Mouse (Mus musculus): ENCODE results near the gene Nell2.

Gene Nell2

DNA sequence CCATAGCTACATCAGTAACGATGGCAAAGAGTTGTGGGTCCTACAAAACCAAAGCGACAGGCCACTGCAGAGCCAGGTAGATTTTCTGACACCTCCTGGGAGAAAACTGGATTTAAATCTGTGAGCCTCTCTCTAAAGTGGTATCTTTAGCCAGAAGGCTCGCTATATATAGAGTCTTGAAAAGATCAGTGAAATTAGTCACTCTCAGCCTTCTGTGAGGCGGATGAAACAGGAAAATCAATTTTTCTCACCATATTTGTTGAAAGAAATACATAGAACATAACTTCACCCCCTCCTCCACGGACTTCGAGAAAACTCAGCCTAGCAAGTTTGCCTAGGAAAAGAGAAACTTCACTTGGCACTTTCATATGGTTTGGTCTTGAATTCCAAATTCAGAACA is 54.4 kb downstream of the Nell2 start:
- DNase-seq (ENCODE audit: low spot score): no peak

GRCm38 (mm10) chr15:95467195-95467594 is 61.2 kb downstream of the Nell2 start:
- DNase-seq (ENCODE audit: low spot score): no peak

- no peak for DNase-seq (ENCODE audit: low spot score)
Measured at GRCm38 (mm10) chr15:95460041-95460566, 68.3 kb downstream of the Nell2 start.

DNA sequence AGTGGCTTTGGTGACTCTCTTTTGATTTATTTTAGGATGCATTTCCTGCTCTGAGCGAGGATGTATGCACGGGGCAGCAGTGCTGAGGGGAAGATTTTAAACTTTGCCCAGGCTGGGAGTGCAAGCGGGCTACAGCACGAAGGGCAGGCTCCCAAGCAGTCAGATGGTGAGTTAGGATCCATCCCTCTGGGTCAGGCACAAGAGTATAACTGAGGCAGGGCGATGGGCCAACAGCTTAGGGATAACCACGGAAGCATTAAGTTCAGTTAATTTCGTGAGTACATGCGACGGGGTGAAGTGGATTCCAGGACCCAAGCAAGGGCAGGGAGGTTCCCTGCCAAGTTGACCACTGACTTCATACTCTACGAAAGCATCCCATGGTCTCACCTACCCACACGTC is 83.8 kb downstream of the Nell2 start:
- no peak for DNase-seq (ENCODE audit: low spot score)

- DNase-seq (ENCODE audit: low spot score): no peak
Measured at GRCm38 (mm10) chr15:95437740-95438139, 90.6 kb downstream of the Nell2 start.

DNA sequence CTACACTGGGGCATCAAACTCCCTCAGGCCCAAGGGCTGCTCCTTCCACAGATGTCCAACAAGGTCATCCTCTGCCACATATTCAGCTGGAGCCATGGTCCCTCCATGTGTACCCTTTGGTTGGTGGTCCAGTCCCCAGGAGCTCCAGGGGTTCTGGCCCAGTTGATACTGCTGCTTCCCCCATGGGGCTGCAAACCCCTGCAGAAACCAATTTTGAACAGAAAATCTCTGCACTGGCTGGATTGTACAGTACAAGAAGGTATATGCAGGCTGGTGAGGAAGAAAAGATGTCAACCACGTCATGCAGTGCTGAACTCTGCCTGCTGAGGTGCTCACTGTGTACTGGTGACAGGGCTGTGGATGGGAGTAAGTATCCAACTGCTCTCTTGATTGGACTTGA is 92.1 kb downstream of the Nell2 start:
- no peak for DNase-seq (ENCODE audit: low spot score)

GRCm38 (mm10) chr15:95431156-95431799 is 97.1 kb downstream of the Nell2 start:
- no peak for DNase-seq (ENCODE audit: low spot score)

DNA sequence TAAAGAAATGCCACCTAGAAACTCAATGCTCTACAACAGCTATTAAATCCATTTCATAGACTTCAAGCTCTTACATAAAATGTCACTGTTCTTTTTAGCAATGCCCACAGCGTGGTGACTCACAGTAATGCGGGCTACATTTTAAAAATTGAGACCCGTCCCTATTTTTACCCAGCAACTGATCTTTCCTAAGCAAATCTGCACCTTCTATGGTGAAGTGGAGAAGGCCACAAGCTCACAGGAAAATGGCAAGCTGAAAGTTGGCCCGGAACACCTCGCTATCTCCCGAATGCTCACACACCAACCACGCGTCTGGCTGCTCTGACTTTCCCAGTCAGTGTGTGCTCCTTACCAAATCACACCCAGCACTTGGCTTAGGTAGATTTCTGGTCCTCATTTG is 98.4 kb downstream of the Nell2 start:
- no peak for DNase-seq (ENCODE audit: low spot score)

- no peak for DNase-seq (ENCODE audit: low spot score)
Measured at GRCm38 (mm10) chr15:95428003-95428663, 100.2 kb downstream of the Nell2 start.

- no peak for DNase-seq (ENCODE audit: low spot score)
Measured at GRCm38 (mm10) chr15:95425085-95425484, 103.3 kb downstream of the Nell2 start.

GRCm38 (mm10) chr15:95422226-95422950 is 106.0 kb downstream of the Nell2 start:
- DNase-seq (ENCODE audit: low spot score): no peak

DNA sequence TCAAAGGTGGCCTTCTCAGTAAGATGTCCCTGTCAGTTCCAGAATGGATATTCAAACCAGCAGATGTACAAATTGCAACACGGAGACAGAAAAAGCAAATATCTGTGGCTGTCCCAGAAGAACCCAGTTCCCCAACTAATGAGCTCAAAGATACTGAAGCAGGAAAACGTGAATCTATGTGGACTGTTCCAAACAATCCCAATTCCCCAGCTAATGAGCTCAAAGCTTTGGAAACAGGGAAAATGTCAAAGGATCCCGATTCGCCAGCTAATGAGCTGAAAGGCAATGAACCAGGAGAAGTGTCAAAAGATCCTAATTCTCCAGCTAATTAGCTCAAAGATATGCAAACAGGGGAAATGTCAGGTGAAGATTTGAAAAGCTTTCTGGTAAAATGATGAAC is 109.7 kb downstream of the Nell2 start:
- no peak for DNase-seq (ENCODE audit: low spot score)

GRCm38 (mm10) chr15:95411949-95412741 is 116.2 kb downstream of the Nell2 start:
- DNase-seq (ENCODE audit: low spot score): no peak

DNA sequence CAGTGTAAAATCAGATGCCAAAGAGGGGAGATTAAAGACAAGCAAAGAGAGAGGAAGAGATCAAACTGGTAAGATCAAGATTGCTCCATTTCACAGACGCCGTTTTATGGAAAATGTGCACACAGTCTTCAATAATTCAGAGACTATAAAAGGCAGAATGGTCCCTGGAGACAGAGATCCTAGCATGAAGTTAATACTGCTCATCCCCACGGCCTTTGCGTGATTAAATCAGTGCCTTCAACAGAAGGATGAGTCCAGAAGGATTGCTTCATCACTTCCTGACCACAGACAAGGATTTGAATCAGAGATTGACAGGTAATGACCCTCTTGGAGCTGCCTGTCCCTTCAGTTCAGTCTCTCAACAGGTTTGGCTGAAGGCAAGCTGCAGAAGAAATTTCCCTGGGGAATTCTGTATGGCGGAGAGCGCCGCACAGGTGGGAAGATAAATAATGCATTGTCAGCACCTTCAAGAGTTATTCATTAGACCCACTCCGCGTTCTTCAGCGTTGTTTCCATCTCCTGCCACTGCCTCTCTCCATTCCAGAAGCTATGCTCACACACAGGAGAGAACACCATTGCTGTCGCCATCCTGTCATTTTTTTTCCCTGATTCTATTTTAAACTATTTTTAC is 118.0 kb downstream of the Nell2 start:
- DNase-seq (ENCODE audit: low spot score): no peak

- no peak for DNase-seq (ENCODE audit: low spot score)
Measured at GRCm38 (mm10) chr15:95390347-95390746, 138.0 kb downstream of the Nell2 start.

DNA sequence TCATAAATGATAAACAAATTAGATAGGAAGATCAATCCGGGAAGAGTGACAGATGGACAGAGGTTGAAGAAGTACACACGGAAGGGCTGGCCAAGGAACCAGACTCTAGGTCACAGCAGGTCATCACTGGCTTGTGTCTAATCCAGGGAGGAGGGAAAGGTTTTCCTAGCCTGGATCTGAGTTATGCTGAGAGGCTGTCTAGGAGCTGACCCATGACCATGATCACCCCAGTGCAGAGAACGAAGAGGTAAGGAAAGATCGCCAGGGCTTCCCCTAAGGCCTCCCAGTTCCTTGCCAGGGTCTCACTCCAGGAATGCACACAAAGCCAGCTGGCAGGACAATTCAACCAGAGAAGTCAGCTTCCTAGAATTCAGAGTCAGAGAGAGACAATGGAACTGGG is 139.4 kb downstream of the Nell2 start:
- no peak for DNase-seq (ENCODE audit: low spot score)

GRCm38 (mm10) chr15:95380859-95381258 is 147.5 kb downstream of the Nell2 start:
- no peak for DNase-seq (ENCODE audit: low spot score)

GRCm38 (mm10) chr15:95370720-95371395 is 157.5 kb downstream of the Nell2 start:
- DNase-seq (ENCODE audit: low spot score): no peak

DNA sequence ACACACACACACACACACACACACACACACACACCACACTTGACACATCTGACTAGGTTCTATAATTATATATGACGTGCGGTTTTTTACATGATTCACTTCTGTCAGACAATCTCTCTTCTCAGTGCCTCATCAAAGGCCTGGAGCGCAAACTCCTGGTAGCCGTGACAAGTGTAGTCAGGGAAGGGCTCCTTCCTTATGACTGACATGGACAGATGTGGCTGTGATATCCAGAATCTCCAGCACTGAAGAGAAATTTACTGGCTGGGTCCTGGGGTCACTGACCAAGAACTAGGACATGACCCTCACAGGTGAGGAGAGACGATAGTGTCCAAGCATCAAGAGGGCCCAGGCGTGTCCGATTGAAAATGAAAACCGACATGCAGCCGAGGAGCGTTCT is 160.2 kb downstream of the Nell2 start:
- DNase-seq (ENCODE audit: low spot score): no peak

GRCm38 (mm10) chr15:95366506-95366905 is 161.9 kb downstream of the Nell2 start:
- no peak for DNase-seq (ENCODE audit: low spot score)

GRCm38 (mm10) chr15:95354806-95355205 is 173.6 kb downstream of the Nell2 start:
- DNase-seq (ENCODE audit: low spot score): no peak

Measured in testis, postnatal 10 days (tissue).